Mouse (Mus musculus): ENCODE results near the gene BC048403.

BC048403 gene

DNA sequence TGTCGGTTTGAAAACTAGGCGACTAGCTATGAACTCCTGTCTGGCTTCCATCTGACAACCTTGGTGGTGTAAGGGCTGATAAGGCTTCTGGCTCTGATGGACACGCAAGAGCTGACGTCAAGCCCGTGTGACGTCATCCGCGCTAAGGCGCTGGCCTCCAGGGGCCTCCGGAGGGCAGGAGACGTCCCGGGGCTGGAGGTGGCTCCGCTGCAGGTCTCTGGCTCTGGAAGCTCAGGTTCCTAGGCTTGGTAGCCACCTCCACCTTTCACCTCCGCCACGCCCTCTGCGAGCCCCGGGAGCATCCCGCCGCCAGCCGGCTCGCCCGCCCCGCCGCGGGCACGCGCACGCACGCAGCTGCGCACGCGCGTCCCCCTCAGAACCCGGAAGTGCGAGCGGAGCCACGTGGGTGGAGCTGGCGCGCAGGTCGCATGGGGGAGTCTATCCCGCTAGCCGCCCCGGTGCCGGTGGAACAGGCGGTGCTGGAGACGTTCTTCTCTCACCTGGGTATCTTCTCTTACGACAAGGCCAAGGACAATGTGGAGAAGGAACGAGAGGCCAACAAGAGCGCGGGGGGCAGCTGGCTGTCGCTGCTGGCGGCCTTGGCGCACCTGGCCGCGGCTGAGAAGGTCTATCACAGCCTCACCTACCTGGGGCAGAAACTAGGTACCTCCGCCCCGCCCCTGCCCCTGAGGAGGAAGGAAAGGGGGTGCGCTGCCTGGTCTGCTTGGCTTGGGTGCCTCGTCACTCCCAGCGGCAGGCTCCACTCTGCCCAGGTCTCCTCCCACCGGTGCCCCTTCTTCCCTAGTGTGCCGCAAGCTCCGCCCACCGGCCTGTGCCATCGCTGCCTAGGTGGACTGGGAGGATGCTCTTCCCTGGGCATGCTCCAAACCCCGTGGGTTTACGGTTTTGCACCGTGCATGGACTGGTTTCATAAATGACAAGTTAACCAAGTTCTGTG is at the start of gene BC048403:
Gene BC048403 (plus strand): TSS at position 390 of the 958 bp plus-strand sequence.
- DNase-seq = peak; percentile 92 to 95

- DNase-seq = no peak
Observed at GRCm38 (mm10) chr10:121692944-121693579, 46.7 kb upstream of the BC048403 start.

GRCm38 (mm10) chr10:121694567-121694966 is 45.2 kb upstream of the BC048403 start:
- DNase-seq = no peak

GRCm38 (mm10) chr10:121701296-121702248 is 38.2 kb upstream of the BC048403 start:
- peak; percentile 45 to 50 for DNase-seq

GRCm38 (mm10) chr10:121703619-121704018 is 36.1 kb upstream of the BC048403 start:
- DNase-seq = no peak

DNA sequence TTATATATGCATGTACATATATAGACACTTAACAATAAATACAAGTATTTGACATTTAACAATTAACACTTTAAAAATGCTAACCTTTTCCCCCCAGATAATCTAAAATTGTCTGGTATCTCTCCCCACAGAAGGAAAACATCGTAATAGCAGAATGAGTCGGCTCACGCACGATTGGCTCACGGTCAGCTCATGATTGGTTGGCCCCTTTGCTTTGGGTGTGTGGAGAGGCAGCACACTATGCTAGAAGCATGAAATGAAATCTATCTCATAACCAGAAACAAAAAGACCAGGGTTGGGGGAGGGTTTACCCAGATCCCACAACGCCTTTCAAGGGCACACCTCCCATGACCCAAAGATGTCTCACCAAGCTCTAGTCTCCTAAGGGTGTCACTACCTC is 34.9 kb upstream of the BC048403 start:
- DNase-seq = no peak

GRCm38 (mm10) chr10:121705399-121706163 is 34.2 kb upstream of the BC048403 start:
- DNase-seq = no peak

DNA sequence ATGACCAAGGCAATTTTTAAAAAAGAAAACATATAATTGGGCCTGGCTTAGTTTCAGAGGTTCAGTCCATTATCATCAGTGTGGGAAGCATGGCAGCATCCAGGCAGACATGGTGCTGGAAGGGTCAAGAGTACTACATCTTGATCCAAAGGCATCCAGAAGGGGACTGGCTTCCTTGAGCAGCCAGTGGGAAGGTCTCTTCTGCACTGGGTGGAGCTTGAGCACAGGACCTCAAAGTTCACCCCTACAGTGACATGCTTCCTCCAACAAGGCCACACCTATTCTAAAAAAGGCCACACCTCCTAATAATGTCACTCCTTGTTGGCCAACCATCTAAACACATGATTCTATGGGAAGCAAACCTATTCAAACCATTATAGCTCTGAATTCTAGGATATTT is 22.9 kb upstream of the BC048403 start:
- no peak for DNase-seq

DNA sequence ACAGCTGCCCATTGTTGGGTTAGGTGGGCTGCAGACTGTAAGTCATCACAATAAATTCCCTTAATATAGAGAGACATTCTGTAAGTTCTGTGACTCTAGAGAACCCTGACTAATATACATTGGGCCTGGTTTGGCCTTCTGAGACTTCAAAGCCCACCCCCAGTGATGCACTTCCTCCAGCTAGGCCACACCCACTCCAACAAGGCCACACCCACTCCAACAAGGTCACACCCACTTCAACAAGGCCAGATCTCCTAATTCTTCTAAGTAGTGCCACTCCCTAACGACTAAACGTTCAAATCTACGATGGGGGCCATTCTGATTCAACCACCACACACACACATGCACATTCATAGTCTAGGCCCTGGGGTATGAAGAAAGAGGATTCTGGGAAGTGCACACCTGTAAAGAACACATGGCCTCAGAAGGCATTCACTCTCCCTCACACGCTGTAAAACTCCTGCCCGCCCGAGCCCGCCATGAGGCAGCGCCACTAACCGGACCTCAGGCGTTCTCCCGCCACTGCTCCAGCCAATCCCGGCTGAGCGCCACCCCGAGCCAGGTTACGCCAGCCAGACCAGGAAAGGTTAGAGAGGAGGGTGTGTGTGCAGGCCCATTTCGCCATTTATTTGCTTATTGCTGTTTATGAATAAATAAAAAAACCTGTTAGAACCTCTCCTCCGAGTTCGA is 20.7 kb upstream of the BC048403 start:
- no peak for DNase-seq

DNA sequence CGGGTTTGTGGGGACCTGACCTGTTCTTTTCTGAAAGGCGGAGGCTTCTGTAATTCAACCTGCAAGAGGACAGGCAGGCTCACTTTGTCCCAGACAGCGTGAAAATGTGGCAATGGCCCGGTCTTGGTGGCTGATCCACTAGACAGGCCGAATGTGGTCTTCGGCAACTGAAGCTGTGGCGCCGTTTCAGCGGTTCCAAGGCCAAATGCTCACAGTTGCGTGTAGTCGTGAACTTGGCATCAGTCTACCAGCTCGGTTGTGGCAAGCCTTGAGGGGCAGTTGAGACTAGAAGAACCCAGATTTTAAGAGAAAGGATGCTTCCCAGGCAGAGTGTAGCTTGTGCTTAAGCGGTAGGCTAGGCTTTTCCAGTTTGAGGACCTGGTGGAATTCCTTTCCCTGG is 19.0 kb upstream of the BC048403 start:
- no peak for DNase-seq

GRCm38 (mm10) chr10:121726505-121726904 is 13.2 kb upstream of the BC048403 start:
- no peak for DNase-seq

DNA sequence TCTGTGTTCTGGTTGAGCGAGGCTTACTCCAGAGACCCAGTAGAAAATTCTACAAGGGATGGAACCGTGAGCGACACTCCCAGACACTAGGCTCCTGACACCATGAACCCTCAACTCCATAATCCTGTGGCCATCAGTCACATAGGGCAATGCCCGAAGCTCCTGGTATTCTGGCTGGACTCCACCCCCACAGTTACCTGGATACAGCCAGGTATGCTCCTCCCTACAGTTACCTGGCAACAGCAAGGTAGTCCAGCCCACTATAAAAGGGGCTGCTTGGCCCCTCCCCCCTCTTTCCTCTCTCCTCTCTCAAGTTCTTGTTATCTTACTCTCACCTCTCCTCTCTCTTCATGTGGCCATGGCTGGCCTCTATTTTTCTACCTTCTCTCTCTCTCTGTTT is 12.6 kb upstream of the BC048403 start:
- no peak for DNase-seq

DNA sequence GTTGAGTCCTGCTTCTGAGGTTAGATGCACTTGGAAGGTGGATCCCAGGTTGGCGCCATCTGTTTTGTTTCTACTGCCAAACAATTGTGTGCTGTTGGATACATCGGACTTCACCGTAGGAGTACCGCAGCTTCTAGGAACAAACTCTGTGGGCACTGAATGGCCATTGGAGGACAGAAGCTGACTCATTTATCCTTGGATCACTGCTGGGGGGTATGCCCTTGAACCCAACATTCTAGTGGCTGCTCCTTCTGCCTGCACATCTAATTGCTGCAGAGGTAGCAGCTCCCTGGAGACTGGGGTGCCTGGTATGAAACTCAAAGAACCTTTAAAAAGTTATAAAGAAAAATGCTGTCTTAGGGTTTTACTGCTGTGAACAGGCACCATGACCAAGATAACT is 11.5 kb upstream of the BC048403 start:
- no peak for DNase-seq

GRCm38 (mm10) chr10:121731048-121731725 is 8.6 kb upstream of the BC048403 start:
- no peak for DNase-seq

DNA sequence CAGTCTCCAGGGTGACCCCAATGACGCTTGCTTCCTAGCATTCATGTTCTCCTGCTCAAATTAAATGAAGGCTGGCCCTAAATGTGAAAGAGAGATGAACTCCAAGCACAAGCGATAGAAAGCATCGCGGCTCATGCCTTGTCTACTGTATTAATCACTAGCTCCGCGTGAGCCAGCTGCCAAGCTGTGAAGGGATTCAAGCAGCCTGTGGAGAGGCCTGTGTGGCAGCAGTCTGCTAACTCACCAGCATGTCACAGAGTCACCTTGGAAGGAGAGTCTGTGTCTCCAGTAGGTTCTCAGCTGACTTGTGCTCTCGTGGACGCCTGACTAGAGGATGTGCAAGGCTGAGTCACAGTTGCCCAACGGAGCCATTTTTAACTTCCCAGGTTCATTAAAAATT is 7.2 kb upstream of the BC048403 start:
- no peak for DNase-seq

- no peak for DNase-seq
Observed at GRCm38 (mm10) chr10:121737256-121737655, 2.5 kb upstream of the BC048403 start.

DNA sequence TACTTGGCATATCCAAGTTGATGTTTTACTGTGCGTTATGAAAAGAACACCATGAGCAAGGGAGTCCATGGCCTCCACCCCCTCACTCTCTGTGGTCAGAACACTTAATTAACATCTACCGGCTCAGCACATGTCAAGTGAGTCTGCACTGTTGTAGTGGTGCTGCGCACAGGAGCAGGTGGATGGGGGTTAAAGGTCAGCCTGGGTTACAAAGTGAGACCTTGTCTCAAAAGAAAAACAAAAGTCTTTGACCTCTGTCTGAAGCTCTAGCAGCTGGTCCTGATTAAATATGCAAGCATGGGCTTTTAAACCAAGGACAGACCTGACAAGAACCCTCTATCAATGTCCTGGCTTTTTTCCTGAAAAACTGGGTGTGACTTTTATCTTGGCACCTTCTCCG is 2.6 kb downstream of the BC048403 start:
- no peak for DNase-seq

DNA sequence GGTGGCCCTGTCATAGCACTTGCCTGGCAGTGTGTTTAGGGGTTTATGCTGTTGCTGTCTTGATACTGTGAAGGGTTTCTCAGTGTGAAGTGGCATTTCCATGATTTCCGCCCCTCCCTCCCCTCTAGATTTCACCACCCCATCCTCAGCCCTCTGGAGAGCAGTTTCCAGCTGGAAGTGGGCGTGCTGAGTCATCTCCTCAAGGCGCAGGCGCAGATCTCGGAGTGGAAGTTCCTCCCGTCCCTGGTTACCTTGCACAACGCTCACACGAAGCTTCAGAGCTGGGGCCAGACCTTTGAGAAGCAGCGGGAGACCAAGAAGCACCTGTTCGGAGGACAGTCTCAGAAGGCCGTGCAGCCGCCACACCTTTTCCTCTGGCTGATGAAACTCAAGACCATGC is 10.4 kb downstream of the BC048403 start:
- no peak for DNase-seq

- DNase-seq = no peak
Observed at GRCm38 (mm10) chr10:121754237-121754636, 14.5 kb downstream of the BC048403 start.

GRCm38 (mm10) chr10:121755822-121756221 is 16.1 kb downstream of the BC048403 start:
- no peak for DNase-seq

GRCm38 (mm10) chr10:121756677-121757076 is 16.9 kb downstream of the BC048403 start:
- DNase-seq = no peak
